In genomic region chr2:128158734-128159410, GRCm38 (mm10) we compare ENCODE assay signal across 9 mouse cellular contexts. TPM values are rescaled to one million over a fixed set of nuclear protein-coding genes. Genes with fewer than 3 reads are reported as not detected.
A peak's percentile ranks its signal among the peaks of the same experiment; 100 is the strongest.
DNase-seq lines count a peak whose midpoint lies in the region; ATAC-seq and TF ChIP-seq lines count a peak whose summit lies in the region.
"Had no signal": no experiment of that assay in that cellular context is flagged by ENCODE, and none has a peak within 500 bp of the region (broad histone marks: within the 10 kb centered on the region; RNA-seq: fewer than 3 reads in every experiment).

No protein-coding gene starts in this region.

- no peak for ATAC-seq in forebrain, postnatal 0 days
- ATAC-seq in liver, embryonic 12.5 days: no peak
- no peak for ATAC-seq in embryonic facial prominence, embryonic 13.5 days (ENCODE audit: insufficient number of reproducible peaks, insufficient read depth, low FRiP score, low TSS enrichment, low read depth)

- H3K9ac ChIP-seq in forebrain, postnatal 0 days: no peak overlapping the region
- H3K9ac ChIP-seq in liver, embryonic 12.5 days: no peak overlapping the region
- no peak overlapping the region for H3K9ac ChIP-seq in embryonic facial prominence, embryonic 13.5 days

- H3K27me3 ChIP-seq in forebrain, embryonic 10.5 days (ENCODE audit: poor library complexity, severe bottlenecking): no peaks in the 10 kb centered on the region
- no peaks in the 10 kb centered on the region for H3K27me3 ChIP-seq in forebrain, postnatal 0 days (ENCODE audit: insufficient read depth, low read length)
- no peaks in the 10 kb centered on the region for H3K27me3 ChIP-seq in liver, embryonic 12.5 days (replicated peaks)
- no peaks in the 10 kb centered on the region for H3K27me3 ChIP-seq in embryonic facial prominence, embryonic 13.5 days
- no peaks in the 10 kb centered on the region for H3K27me3 ChIP-seq in splenic B cell, adult 2 months (ENCODE audit: control insufficient read depth, insufficient read depth, low read length, poor library complexity, severe bottlenecking)

- H3K4me3 ChIP-seq in forebrain, embryonic 10.5 days: no peak overlapping the region
- H3K4me3 ChIP-seq in forebrain, postnatal 0 days (ENCODE audit: low read depth, low read length): no peak overlapping the region
- no peak overlapping the region for H3K4me3 ChIP-seq in liver, embryonic 12.5 days
- H3K4me3 ChIP-seq in embryonic facial prominence, embryonic 13.5 days: no peak overlapping the region
- no peak overlapping the region for H3K4me3 ChIP-seq in left cerebral cortex, adult 2 months

- no peak for DNase-seq in forebrain, embryonic 10.5 days (ENCODE audit: extremely low spot score, low spot score)
- no peak for DNase-seq in forebrain, postnatal 0 days
- no peak for DNase-seq in liver
- peak; percentile 22 for DNase-seq in splenic B cell, adult 2 months (ENCODE audit: low read depth, low spot score)
- no peak for DNase-seq in left cerebral cortex, adult 2 months (ENCODE audit: extremely low spot score in 1 of 2, low spot score in 2 of 2)
- DNase-seq in spleen, postnatal 36 days (ENCODE audit: low spot score in 2 of 2): no peak
- DNase-seq: cerebellum, adult 9-11 months had no signal

- H3K4me1 ChIP-seq in forebrain, embryonic 10.5 days: peaks cover 26% of the 10 kb centered on the region
- H3K4me1 ChIP-seq in forebrain, postnatal 0 days (ENCODE audit: insufficient read depth): 0 out of 2 replicates have a peak, but pooled peaks cover 4% of the 10 kb centered on the region
- H3K4me1 ChIP-seq in liver, embryonic 12.5 days: peaks cover 63% of the 10 kb centered on the region
- H3K4me1 ChIP-seq in embryonic facial prominence, embryonic 13.5 days: peaks cover 32% of the 10 kb centered on the region; the same call in 1 of the 2 replicates

- H3K4me2 ChIP-seq in forebrain, postnatal 0 days (ENCODE audit: low read depth): no peak overlapping the region
- H3K4me2 ChIP-seq in liver, embryonic 12.5 days: no peak overlapping the region
- H3K4me2 ChIP-seq in embryonic facial prominence, embryonic 13.5 days: no peak overlapping the region

- intact Hi-C loops in left cerebral cortex, adult 2 months (cut with DNase I): no loop called here

- peaks cover 77% of the 10 kb centered on the region for H3K36me3 ChIP-seq in forebrain, embryonic 10.5 days (replicated peaks)
- H3K36me3 ChIP-seq in forebrain, postnatal 0 days (ENCODE audit: insufficient read depth): no peaks in the 10 kb centered on the region
- peaks cover 46% of the 10 kb centered on the region for H3K36me3 ChIP-seq in liver, embryonic 12.5 days
- H3K36me3 ChIP-seq in embryonic facial prominence, embryonic 13.5 days: peaks cover 44% of the 10 kb centered on the region
- peaks cover 5% of the 10 kb centered on the region; the same call in 1 of the 2 replicates for H3K36me3 ChIP-seq in splenic B cell, adult 2 months (ENCODE audit: control insufficient read depth, insufficient read depth, low read length, poor library complexity, severe bottlenecking)

- H3K9me3 ChIP-seq in forebrain, embryonic 10.5 days: no peaks in the 10 kb centered on the region
- H3K9me3 ChIP-seq in forebrain, postnatal 0 days (ENCODE audit: low read length): no peaks in the 10 kb centered on the region
- H3K9me3 ChIP-seq in liver, embryonic 12.5 days (replicated peaks): no peaks in the 10 kb centered on the region
- no peaks in the 10 kb centered on the region for H3K9me3 ChIP-seq in embryonic facial prominence, embryonic 13.5 days

- H3K27ac ChIP-seq in forebrain, embryonic 10.5 days: 0 out of 2 replicates have a peak overlapping the region, but pooled peaks have one; percentile 20
- no peak overlapping the region for H3K27ac ChIP-seq in forebrain, postnatal 0 days (ENCODE audit: low read depth, low read length)
- peak overlapping the region; percentile 10; the same call in 1 of the 2 replicates for H3K27ac ChIP-seq in liver, embryonic 12.5 days
- 0 out of 2 replicates have a peak overlapping the region, but pooled peaks have one; percentile 22 for H3K27ac ChIP-seq in embryonic facial prominence, embryonic 13.5 days
- no peak overlapping the region for H3K27ac ChIP-seq in left cerebral cortex, adult 2 months

- TF ChIP-seq CTCF in forebrain, postnatal 0 days (IDR thresholded peaks at IDR 0.05; ENCODE audit: low read depth): no peak
- TF ChIP-seq CTCF in left cerebral cortex, adult 2 months (IDR thresholded peaks at IDR 0.05): no peak

- WGBS in forebrain, embryonic 10.5 days: 79% methylated on average over 17 of the region's 17 CpGs
- WGBS in forebrain, postnatal 0 days: 50% methylated on average over 17 of the region's 17 CpGs
- WGBS in liver, embryonic 12.5 days (ENCODE audit: insufficient replicate concordance): 75% methylated on average over 17 of the region's 17 CpGs
- WGBS in embryonic facial prominence, embryonic 13.5 days: 83% methylated on average over 17 of the region's 17 CpGs

RNA-seq across cellular contexts. Expression of gene Bcl2l11, which starts 33.0 kb away (rescaled TPM):
- 22.1 and 26.3 TPM in 2 replicates for polyA plus RNA-seq in forebrain, embryonic 10.5 days (2016; fragmentation: Nextera tagmentation; extraction: Ambion mirVana)
- total RNA-seq in forebrain, postnatal 0 days (2014; rRNA removed): 5.2 and 11.2 TPM in 2 replicates
- 4.9 and 6.7 TPM in 2 replicates for polyA plus RNA-seq in forebrain, postnatal 0 days (2015; fragmentation: Nextera tagmentation; extraction: Ambion mirVana)
- 9.4 and 9.7 TPM in 2 replicates for polyA plus RNA-seq in liver, embryonic 12.5 days (2016; fragmentation: Nextera tagmentation; extraction: Ambion mirVana)
- polyA plus RNA-seq in embryonic facial prominence, embryonic 13.5 days (2015; fragmentation: Nextera tagmentation; extraction: Ambion mirVana): 20.8 and 23.6 TPM in 2 replicates
- 1 to 10 TPM; 8.4 to 9.1 TPM for total RNA-seq in left cerebral cortex, adult 2 months (2021)

Comparison
In these comparisons a context has a peak if more than half of its experiments do, and no peak if none do; other contexts are left out.
1. H3K27ac ChIP-seq: peak in forebrain, embryonic 10.5 days (single experiment), liver, embryonic 12.5 days (single experiment) and embryonic facial prominence, embryonic 13.5 days (single experiment); none in forebrain, postnatal 0 days (single experiment) and left cerebral cortex, adult 2 months (single experiment).